Mouse (Mus musculus): ENCODE results near the gene Mogat2. TPM values are rescaled to one million over a fixed set of nuclear protein-coding genes. Genes with fewer than 3 reads are reported as not detected.

Gene Mogat2
- total and polyA plus RNA-seq, 2 experiments from 2014 or later, result 0.29 to 1.2 TPM

GRCm38 (mm10) chr7:99179271-99179670, 59.1 kb downstream of the Mogat2 start:
- Histone ChIP-seq H3K4me1 (ENCODE audit: insufficient read depth, low read length) (0 out of 2 replicates have a peak, but pooled peaks cover 4% of the 10 kb centered on the region), H3K9ac (replicated peaks; ENCODE audit: low read length) (no peak overlapping the region), H3K27me3 (ENCODE audit: insufficient read depth, low read length) (no peaks in the 10 kb centered on the region), H3K4me3 (ENCODE audit: low read length) (no peak overlapping the region), H3K36me3 (ENCODE audit: insufficient read depth, low read length) (no peaks in the 10 kb centered on the region), H3K27ac (no peak overlapping the region), H3K9me3 (ENCODE audit: low read length) (no peaks in the 10 kb centered on the region), H3K4me2 (ENCODE audit: low read depth, low read length) (no peak overlapping the region)
- 90% methylated on average over 9 of the region's 9 CpGs for WGBS
- DNase-seq (ENCODE audit: low spot score) (no peak), ATAC-seq (no peak)
- TF ChIP-seq CTCF (IDR thresholded peaks at IDR 0.05; ENCODE audit: low read depth), result no peak

GRCm38 (mm10) chr7:99177386-99177785, 61.0 kb downstream of the Mogat2 start:
- 0 out of 2 replicates have a peak, but pooled peaks cover 4% of the 10 kb centered on the region for H3K4me1 ChIP-seq (ENCODE audit: insufficient read depth, low read length)
- no peaks in the 10 kb centered on the region for H3K27me3 ChIP-seq (ENCODE audit: insufficient read depth, low read length)
- H3K36me3 ChIP-seq (ENCODE audit: insufficient read depth, low read length), result no peaks in the 10 kb centered on the region
- no peak overlapping the region for H3K4me2 ChIP-seq (ENCODE audit: low read depth, low read length)
- H3K9ac ChIP-seq (replicated peaks; ENCODE audit: low read length), result no peak overlapping the region
- no peak overlapping the region for H3K4me3 ChIP-seq (ENCODE audit: low read length)
- no peak overlapping the region for H3K27ac ChIP-seq
- ATAC-seq, result no peak
- DNase-seq (ENCODE audit: low spot score), result no peak
- no peaks in the 10 kb centered on the region for H3K9me3 ChIP-seq (ENCODE audit: low read length)
- 60% methylated on average over 5 of the region's 5 CpGs for WGBS
- no peak for TF ChIP-seq CTCF (IDR thresholded peaks at IDR 0.05; ENCODE audit: low read depth)

- no peak for DNase-seq (ENCODE audit: low spot score)
- Histone ChIP-seq H3K9ac (replicated peaks; ENCODE audit: low read length) (no peak overlapping the region), H3K27ac (no peak overlapping the region), H3K4me3 (ENCODE audit: low read length) (no peak overlapping the region), H3K9me3 (ENCODE audit: low read length) (no peaks in the 10 kb centered on the region), H3K4me1 (ENCODE audit: insufficient read depth, low read length) (0 out of 2 replicates have a peak, but pooled peaks cover 2% of the 10 kb centered on the region), H3K4me2 (ENCODE audit: low read depth, low read length) (no peak overlapping the region), H3K27me3 (ENCODE audit: insufficient read depth, low read length) (no peaks in the 10 kb centered on the region), H3K36me3 (ENCODE audit: insufficient read depth, low read length) (no peaks in the 10 kb centered on the region)
- WGBS, result 96% methylated on average over 9 of the region's 9 CpGs
- TF ChIP-seq CTCF (IDR thresholded peaks at IDR 0.05; ENCODE audit: low read depth), result no peak
- no peak for ATAC-seq
Observed at GRCm38 (mm10) chr7:99175666-99176065, 62.8 kb downstream of the Mogat2 start.

- no peak overlapping the region for H3K9ac ChIP-seq (replicated peaks; ENCODE audit: low read length)
- 85% methylated on average over 11 of the region's 11 CpGs for WGBS
- H3K4me1 ChIP-seq (ENCODE audit: insufficient read depth, low read length), result no peaks in the 10 kb centered on the region
- no peaks in the 10 kb centered on the region for H3K27me3 ChIP-seq (ENCODE audit: insufficient read depth, low read length)
- H3K4me3 ChIP-seq (ENCODE audit: low read length), result no peak overlapping the region
- TF ChIP-seq CTCF (IDR thresholded peaks at IDR 0.05; ENCODE audit: low read depth), result no peak
- DNase-seq (ENCODE audit: low spot score), result no peak
- no peaks in the 10 kb centered on the region for H3K36me3 ChIP-seq (ENCODE audit: insufficient read depth, low read length)
- ATAC-seq, result no peak
- H3K4me2 ChIP-seq (ENCODE audit: low read depth, low read length), result no peak overlapping the region
- no peaks in the 10 kb centered on the region for H3K9me3 ChIP-seq (ENCODE audit: low read length)
- no peak overlapping the region for H3K27ac ChIP-seq
Observed at GRCm38 (mm10) chr7:99175118-99175517, 63.3 kb downstream of the Mogat2 start.

GRCm38 (mm10) chr7:99174006-99174405, 64.4 kb downstream of the Mogat2 start:
- 67% methylated on average over 4 of the region's 4 CpGs for WGBS
- Histone ChIP-seq H3K27me3 (ENCODE audit: insufficient read depth, low read length) (no peaks in the 10 kb centered on the region), H3K4me2 (ENCODE audit: low read depth, low read length) (no peak overlapping the region), H3K4me1 (ENCODE audit: insufficient read depth, low read length) (no peaks in the 10 kb centered on the region), H3K27ac (no peak overlapping the region), H3K9ac (replicated peaks; ENCODE audit: low read length) (no peak overlapping the region), H3K36me3 (ENCODE audit: insufficient read depth, low read length) (no peaks in the 10 kb centered on the region), H3K4me3 (ENCODE audit: low read length) (no peak overlapping the region), H3K9me3 (ENCODE audit: low read length) (no peaks in the 10 kb centered on the region)
- ATAC-seq (peak; percentile 11; the same call in 1 of the 2 replicates), DNase-seq (ENCODE audit: low spot score) (no peak)
- no peak for TF ChIP-seq CTCF (IDR thresholded peaks at IDR 0.05; ENCODE audit: low read depth)

- 81% methylated on average over 6 of the region's 6 CpGs for WGBS
- no peaks in the 10 kb centered on the region for H3K9me3 ChIP-seq (ENCODE audit: low read length)
Observed at GRCm38 (mm10) chr7:99172898-99173297, 65.5 kb downstream of the Mogat2 start.

GRCm38 (mm10) chr7:99171730-99172463, 66.5 kb downstream of the Mogat2 start:
- Histone ChIP-seq H3K4me3 (ENCODE audit: low read length) (no peak overlapping the region), H3K9me3 (ENCODE audit: low read length) (no peaks in the 10 kb centered on the region), H3K4me2 (ENCODE audit: low read depth, low read length) (no peak overlapping the region), H3K27me3 (ENCODE audit: insufficient read depth, low read length) (no peaks in the 10 kb centered on the region), H3K9ac (replicated peaks; ENCODE audit: low read length) (no peak overlapping the region), H3K36me3 (ENCODE audit: insufficient read depth, low read length) (no peaks in the 10 kb centered on the region), H3K4me1 (ENCODE audit: insufficient read depth, low read length) (no peaks in the 10 kb centered on the region), H3K27ac (no peak overlapping the region)
- ATAC-seq (no peak), DNase-seq (ENCODE audit: low spot score) (no peak)
- WGBS, result 76% methylated on average over 10 of the region's 10 CpGs
- no peak for TF ChIP-seq CTCF (IDR thresholded peaks at IDR 0.05; ENCODE audit: low read depth)

More at GRCm38 (mm10) chr7:99172898-99173297, 65.5 kb downstream of the Mogat2 start:
- Histone ChIP-seq H3K27me3 (ENCODE audit: insufficient read depth, low read length) (no peaks in the 10 kb centered on the region), H3K36me3 (ENCODE audit: insufficient read depth, low read length) (no peaks in the 10 kb centered on the region), H3K4me1 (ENCODE audit: insufficient read depth, low read length) (no peaks in the 10 kb centered on the region), H3K4me3 (ENCODE audit: low read length) (no peak overlapping the region), H3K4me2 (ENCODE audit: low read depth, low read length) (no peak overlapping the region), H3K9ac (replicated peaks; ENCODE audit: low read length) (no peak overlapping the region), H3K27ac (no peak overlapping the region)
- no peak for ATAC-seq
- no peak for TF ChIP-seq CTCF (IDR thresholded peaks at IDR 0.05; ENCODE audit: low read depth)
- no peak for DNase-seq (ENCODE audit: low spot score)

Measured in hindbrain, postnatal 0 days (tissue).